Mouse (Mus musculus) c-Kit-positive CD71-positive TER-119-negative erythroid progenitor cells, embryonic 14.5 days (primary cell): ENCODE results near the gene Olfr381.
"Not testable (repeated sequence)": the region's sequence is repeated elsewhere in the genome, so short reads cannot be mapped to it uniquely, and the experiment has no call there.

Source experiments
- DNase-seq: peaks from one replicate; pipeline ENCODE4 v3.0.0-alpha.2; 2013; ENCODE audit warnings: low read depth

The Olfr381 gene

GRCm38 (mm10) chr11:73491503-73491902, at the start of gene Olfr381:
TSS of gene Olfr381 (minus strand) at chr11:73491603.
- DNase-seq = no peak

GRCm38 (mm10) chr11:73528971-73529370, 37.6 kb upstream of the Olfr381 start:
- DNase-seq = not testable (repeated sequence)

GRCm38 (mm10) chr11:73517097-73517496, 25.7 kb upstream of the Olfr381 start, which contains the start of gene Olfr382:
TSS of gene Olfr382 (minus strand) at chr11:73517197.
- no peak for DNase-seq

- no peak for DNase-seq
Measured at GRCm38 (mm10) chr11:73457408-73457807, 34.0 kb downstream of the Olfr381 start, which contains the start of gene Olfr380. TSS of gene Olfr380 (minus strand) at chr11:73457508.
